8 mouse cellular contexts compared by ENCODE assay signal in genomic region chr9:54068777-54069176, GRCm38 (mm10). TPM values are rescaled to one million over a fixed set of nuclear protein-coding genes. Genes with fewer than 3 reads are reported as not detected.
DNase-seq lines count a peak whose midpoint lies in the region; ATAC-seq and TF ChIP-seq lines count a peak whose summit lies in the region.

No protein-coding gene starts in this region.

- peak overlapping the region; percentile 98 for H3K4me2 ChIP-seq in forebrain, postnatal 0 days (ENCODE audit: low read depth)
- H3K4me2 ChIP-seq in neural tube, embryonic 15.5 days = peak overlapping the region; percentile 100

- ATAC-seq in forebrain, postnatal 0 days = peak; percentile 63; the same call in 1 of the 2 replicates
- ATAC-seq in neural tube, embryonic 15.5 days (ENCODE audit: low FRiP score) = peak; percentile 74; the same call in 1 of the 2 replicates

- no peaks in the 10 kb centered on the region for H3K4me1 ChIP-seq in ES-Bruce4 (ENCODE audit: control insufficient read depth, insufficient read depth, low read length)
- peaks cover 3% of the 10 kb centered on the region; the same call in 1 of the 2 replicates for H3K4me1 ChIP-seq in cerebellum, adult 2 months (ENCODE audit: control insufficient read depth, insufficient read depth, low read length)
- H3K4me1 ChIP-seq in forebrain, postnatal 0 days (ENCODE audit: insufficient read depth) = 0 out of 2 replicates have a peak, but pooled peaks cover 5% of the 10 kb centered on the region
- peaks cover 32% of the 10 kb centered on the region for H3K4me1 ChIP-seq in neural tube, embryonic 15.5 days

- peak; percentile 66 to 71 for DNase-seq in cerebellum, adult 2 months
- DNase-seq in forebrain, postnatal 0 days = peak; percentile 75
- DNase-seq in heart, postnatal 4 days = peak; percentile 84
- peak; percentile 49 to 67 for DNase-seq in layer of hippocampus, adult 2 months (ENCODE audit: low spot score in 2 of 2)
- peak; percentile 87 to 91 for DNase-seq in lung, adult 18-20 months
- peak; percentile 66 to 81 for DNase-seq in urinary bladder, postnatal 36 days (ENCODE audit: low spot score in 2 of 2)

- TF ChIP-seq POLR2A in ES-Bruce4 (IDR thresholded peaks at IDR 0.05; ENCODE audit: insufficient read depth, low read length) = no peak
- TF ChIP-seq POLR2A in cerebellum, adult 2 months (IDR thresholded peaks at IDR 0.05; ENCODE audit: borderline replicate concordance, insufficient read depth, low read length) = no peak

- no peak for TF ChIP-seq CTCF in ES-Bruce4 (IDR thresholded peaks at IDR 0.05; ENCODE audit: low read depth, low read length)
- TF ChIP-seq CTCF in cerebellum, adult 2 months (IDR thresholded peaks at IDR 0.05; ENCODE audit: borderline replicate concordance, insufficient read depth, low read depth, low read length) = no peak
- no peak for TF ChIP-seq CTCF in forebrain, postnatal 0 days (IDR thresholded peaks at IDR 0.05; ENCODE audit: low read depth)
- no peak for TF ChIP-seq CTCF in layer of hippocampus, adult 2 months (conservative IDR thresholded peaks at IDR 0.05)

- no peak for TF ChIP-seq EP300 in ES-Bruce4 (IDR thresholded peaks at IDR 0.05; ENCODE audit: insufficient read depth, low read depth, low read length)

- H3K27ac ChIP-seq in ES-Bruce4 (ENCODE audit: insufficient read depth, low read length) = no peak overlapping the region
- H3K27ac ChIP-seq in cerebellum, adult 2 months (ENCODE audit: insufficient read depth, low read length) = no peak overlapping the region
- H3K27ac ChIP-seq in forebrain, postnatal 0 days (ENCODE audit: low read depth, low read length) = no peak overlapping the region
- peak overlapping the region; percentile 93 for H3K27ac ChIP-seq in layer of hippocampus, adult 2 months
- no peak overlapping the region for H3K27ac ChIP-seq in neural tube, embryonic 15.5 days (replicated peaks)

- no peaks in the 10 kb centered on the region for H3K36me3 ChIP-seq in ES-Bruce4 (ENCODE audit: control insufficient read depth, insufficient read depth, low read length, poor library complexity, severe bottlenecking)
- no peaks in the 10 kb centered on the region for H3K36me3 ChIP-seq in forebrain, postnatal 0 days (ENCODE audit: insufficient read depth)
- no peaks in the 10 kb centered on the region for H3K36me3 ChIP-seq in neural tube, embryonic 15.5 days

- 0% methylated on average over 11 of the region's 11 CpGs for WGBS in cerebellum, adult 2 months
- under 1% methylated on average over 11 of the region's 11 CpGs for WGBS in forebrain, postnatal 0 days
- WGBS in neural tube, embryonic 15.5 days = 1% methylated on average over 11 of the region's 11 CpGs

- no peaks in the 10 kb centered on the region for H3K9me3 ChIP-seq in ES-Bruce4 (replicated peaks; ENCODE audit: control insufficient read depth, insufficient read depth, low read length, poor library complexity, severe bottlenecking)
- no peaks in the 10 kb centered on the region for H3K9me3 ChIP-seq in forebrain, postnatal 0 days (ENCODE audit: low read length)
- H3K9me3 ChIP-seq in neural tube, embryonic 15.5 days (replicated peaks) = no peaks in the 10 kb centered on the region

- peak overlapping the region; percentile 36 for H3K4me3 ChIP-seq in ES-Bruce4 (ENCODE audit: low read depth, low read length)
- H3K4me3 ChIP-seq in cerebellum, adult 2 months (replicated peaks; ENCODE audit: insufficient read depth, low read depth, low read length) = peak overlapping the region; percentile 42
- H3K4me3 ChIP-seq in forebrain, postnatal 0 days (ENCODE audit: low read depth, low read length) = peak overlapping the region; percentile 52
- H3K4me3 ChIP-seq in layer of hippocampus, adult 2 months = peak overlapping the region; percentile 77
- H3K4me3 ChIP-seq in neural tube, embryonic 15.5 days (replicated peaks) = peak overlapping the region; percentile 55

- peak overlapping the region; percentile 51; the same call in 1 of the 2 replicates for H3K9ac ChIP-seq in ES-Bruce4 (ENCODE audit: low read depth, poor library complexity, severe bottlenecking)
- peak overlapping the region; percentile 18; the same call in 1 of the 2 replicates for H3K9ac ChIP-seq in forebrain, postnatal 0 days
- H3K9ac ChIP-seq in neural tube, embryonic 15.5 days (replicated peaks) = peak overlapping the region; percentile 47; the same call in 1 of the 2 replicates

- H3K27me3 ChIP-seq in ES-Bruce4 (ENCODE audit: control insufficient read depth, insufficient read depth, low read length, poor library complexity, severe bottlenecking) = peaks cover 2% of the 10 kb centered on the region; the same call in 1 of the 2 replicates
- no peaks in the 10 kb centered on the region for H3K27me3 ChIP-seq in cerebellum, adult 2 months (ENCODE audit: control insufficient read depth, insufficient read depth, low read length)
- no peaks in the 10 kb centered on the region for H3K27me3 ChIP-seq in forebrain, postnatal 0 days (ENCODE audit: insufficient read depth, low read length)
- peaks cover 24% of the 10 kb centered on the region for H3K27me3 ChIP-seq in neural tube, embryonic 15.5 days (replicated peaks)

RNA-seq across cellular contexts. Expression of gene Tnfaip8l3, which starts 0.6 kb away (rescaled TPM):
- 0.13 and 0.20 TPM in 2 replicates for polyA plus RNA-seq in ES-Bruce4 (2011; ENCODE audit: insufficient read depth, insufficient read length, low read depth, missing spikeins)
- polyA plus RNA-seq in cerebellum, adult 2 months (2012; rRNA removed) = 0.44 and 0.51 TPM in 2 replicates
- total RNA-seq in forebrain, postnatal 0 days (2014; rRNA removed) = 2.2 and 2.3 TPM in 2 replicates
- polyA plus RNA-seq in forebrain, postnatal 0 days (2015; fragmentation: Nextera tagmentation; extraction: Ambion mirVana) = 0.50 and 0.71 TPM in 2 replicates
- under 1 TPM; 0.36 to 0.47 TPM for total RNA-seq in heart, postnatal 4 days (2021)
- total RNA-seq in layer of hippocampus, adult 2 months (2021) = 10 to 100 TPM; 28.3 to 29.6 TPM
- polyA plus RNA-seq in neural tube, embryonic 15.5 days (2015; fragmentation: Nextera tagmentation; extraction: Ambion mirVana) = 1.6 and 1.7 TPM in 2 replicates
